Mouse (Mus musculus) intestine, embryonic 16.5 days (tissue): ENCODE data around the gene Cd46. TPM values are rescaled to one million over a fixed set of nuclear protein-coding genes. Genes with fewer than 3 reads are reported as not detected.
A peak's percentile ranks its signal among the peaks of the same experiment; 100 is the strongest.

ENCODE experiments used
- ATAC-seq: fragments of 200-750 bp; cut with Nextera tagmentation; 2 replicates; pipeline ENCODE4 v1.8.0; 2017; ENCODE audit warnings: moderate TSS enrichment, moderate library complexity
- H3K27ac ChIP-seq: fragments of 300-500 bp; sonication (generic); 2 replicates; pipeline ENCODE4 v1.5.1; 2014; ENCODE audit warnings: mild to moderate bottlenecking, low read length
- H3K27me3 ChIP-seq: fragments of 300-500 bp; sonication (generic); replicated peaks from 2 replicates; pipeline ENCODE4 v1.6.1; 2014; ENCODE audit warnings: low read length, control low read depth, mixed read lengths; ENCODE audit not compliant: control insufficient read depth, insufficient read depth
- H3K36me3 ChIP-seq: fragments of 300-500 bp; sonication (generic); 2 replicates; pipeline ENCODE4 v1.6.1; 2014; ENCODE audit warnings: low read length, control low read depth; ENCODE audit not compliant: control insufficient read depth, insufficient read depth
- H3K4me1 ChIP-seq: fragments of 300-500 bp; sonication (generic); 2 replicates; pipeline ENCODE4 v1.6.1; 2014; ENCODE audit warnings: low read length, control low read depth, mixed read lengths; ENCODE audit not compliant: control insufficient read depth, insufficient read depth
- H3K4me2 ChIP-seq: fragments of 300-500 bp; sonication (generic); 2 replicates; pipeline ENCODE4 v1.6.1; 2014; ENCODE audit warnings: low read depth, low read length, control low read depth
- H3K4me3 ChIP-seq: fragments of 300-500 bp; sonication (generic); 2 replicates; pipeline ENCODE4 v1.5.1; 2014; ENCODE audit warnings: mild to moderate bottlenecking, low read length
- H3K9ac ChIP-seq: fragments of 300-500 bp; sonication (generic); 2 replicates; pipeline ENCODE4 v1.6.1; 2014; ENCODE audit warnings: low read depth, low read length
- H3K9me3 ChIP-seq: fragments of 300-500 bp; sonication (generic); 2 replicates; pipeline ENCODE4 v1.6.1; 2016; ENCODE audit warnings: low read length, control low read depth; ENCODE audit not compliant: control insufficient read depth
- WGBS: fragments of 180-500 bp; shearing (Covaris S2); extraction: QIAGEN DNeasy Blood & Tissue Kit; methylation state at CpG from one replicate; pipeline ENCODE4 v1.1.7; 2014; 5-methylcytosine and 5-hydroxymethylcytosine counted together
- polyA plus RNA-seq: library from polyadenylated mRNA; unstranded; fragments of >200 nt; fragmentation: Nextera tagmentation; extraction: Ambion mirVana; gene quantifications from 2 replicates; pipeline ENCODE4 v1.2.1, GENCODE M21; 2015

Cd46 gene
- polyA plus RNA-seq, 1 experiment from 2014 or later = 1.1 TPM

GRCm38 (mm10) chr1:195098004-195098403 lies 6.0 kb upstream of the Cd46 start:
- ATAC-seq = peak; percentile 75
- Histone ChIP-seq H3K4me1 (peaks cover 3% of the 10 kb centered on the region; the same call in 1 of the 2 replicates), H3K27me3 (no peaks in the 10 kb centered on the region), H3K36me3 (peaks cover 4% of the 10 kb centered on the region; the same call in 1 of the 2 replicates), H3K4me2 (no peak overlapping the region), H3K4me3 (no peak overlapping the region), H3K27ac (peak overlapping the region; percentile 12; the same call in 1 of the 2 replicates), H3K9me3 (no peaks in the 10 kb centered on the region), H3K9ac (no peak overlapping the region)
- 81% methylated on average over 1 of the region's 1 CpGs for WGBS

DNA sequence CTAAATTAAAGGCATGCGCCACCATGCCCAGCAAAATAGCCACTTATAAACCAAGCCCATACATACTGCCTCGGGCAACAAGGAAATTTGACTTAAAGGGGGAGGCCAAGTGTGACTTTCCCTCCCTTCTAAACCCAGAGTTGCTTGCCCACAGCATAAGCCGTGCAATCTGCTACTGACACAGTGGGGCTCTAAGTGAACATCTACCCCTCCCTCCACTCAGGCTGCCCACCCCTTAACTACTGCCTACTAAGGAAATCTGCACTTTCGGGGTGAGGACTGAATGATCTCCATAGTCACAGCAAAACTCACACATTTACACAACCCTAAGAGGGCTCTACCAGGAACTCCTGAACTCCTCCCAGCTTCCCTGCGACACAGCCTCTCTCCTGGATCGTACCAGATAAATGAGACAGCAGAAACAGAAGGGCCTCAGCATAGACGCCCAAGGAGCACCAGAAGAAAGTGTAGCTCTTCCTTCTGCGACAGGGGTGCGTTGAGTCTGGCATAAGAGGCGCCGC lies 290 bp downstream of the Cd46 start:
- peak; percentile 94 for ATAC-seq
- WGBS = 18% methylated on average over 11 of the region's 11 CpGs

GRCm38 (mm10) chr1:195082142-195082541 lies 9.9 kb downstream of the Cd46 start:
- no peak overlapping the region for H3K9ac ChIP-seq
- no peak for ATAC-seq

More for the DNA sequence above, 290 bp downstream of the Cd46 start:
- Histone ChIP-seq H3K4me1 (peaks cover 8% of the 10 kb centered on the region; the same call in 1 of the 2 replicates), H3K36me3 (no peaks in the 10 kb centered on the region), H3K27ac (peak overlapping the region; percentile 72), H3K4me2 (peak overlapping the region; percentile 68), H3K4me3 (peak overlapping the region; percentile 54), H3K27me3 (no peaks in the 10 kb centered on the region), H3K9me3 (no peaks in the 10 kb centered on the region), H3K9ac (peak overlapping the region; percentile 70)

DNA sequence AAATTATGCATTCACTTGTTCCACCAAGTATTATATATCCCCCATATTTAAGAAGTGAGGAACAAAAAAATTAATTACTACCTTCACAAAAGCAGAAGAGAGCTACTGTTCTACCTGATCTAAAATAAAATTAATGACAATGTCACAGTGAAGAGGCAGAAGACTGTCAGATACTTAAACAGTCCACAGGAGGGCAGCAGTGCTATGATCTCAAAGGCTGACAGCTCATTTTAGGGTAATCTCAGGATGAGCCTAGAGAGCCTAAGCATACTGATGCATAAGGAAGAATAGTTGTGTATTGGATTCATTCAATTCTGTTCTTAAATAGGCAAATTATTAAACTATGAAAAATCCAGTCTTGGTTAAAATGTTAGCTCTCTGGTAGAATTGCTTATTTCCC lies 51.6 kb downstream of the Cd46 start:
- Histone ChIP-seq H3K4me2 (no peak overlapping the region), H3K9me3 (no peaks in the 10 kb centered on the region)
- peak; percentile 68 for ATAC-seq

More at GRCm38 (mm10) chr1:195082142-195082541, 9.9 kb downstream of the Cd46 start:
- Histone ChIP-seq H3K27me3 (no peaks in the 10 kb centered on the region), H3K9me3 (no peaks in the 10 kb centered on the region), H3K4me2 (no peak overlapping the region), H3K36me3 (no peaks in the 10 kb centered on the region), H3K4me1 (no peaks in the 10 kb centered on the region), H3K27ac (no peak overlapping the region), H3K4me3 (no peak overlapping the region)

DNA sequence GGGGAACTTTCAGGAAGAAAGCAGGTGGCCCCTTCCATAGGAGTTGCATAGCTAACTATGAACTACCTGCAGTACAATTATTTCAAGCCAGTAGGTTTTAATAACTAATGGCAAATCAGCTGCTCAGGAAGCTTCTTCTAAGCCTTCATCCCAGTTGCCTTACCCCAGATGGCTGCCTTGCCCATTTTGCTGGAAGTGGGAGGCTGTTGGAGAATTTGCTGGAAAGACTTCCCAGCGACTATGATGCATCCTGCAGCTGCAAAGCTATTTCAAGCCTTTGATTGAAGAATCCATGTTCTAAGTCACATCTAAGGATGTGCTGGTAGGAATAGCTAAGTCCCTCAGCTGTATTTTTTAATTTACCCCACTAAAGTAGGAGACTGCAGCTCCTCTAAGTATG lies 53.7 kb downstream of the Cd46 start:
- Histone ChIP-seq H3K9me3 (no peaks in the 10 kb centered on the region), H3K4me1 (no peaks in the 10 kb centered on the region), H3K4me2 (no peak overlapping the region), H3K27me3 (no peaks in the 10 kb centered on the region), H3K9ac (no peak overlapping the region), H3K36me3 (no peaks in the 10 kb centered on the region), H3K27ac (peak overlapping the region; percentile 27; the same call in 1 of the 2 replicates), H3K4me3 (no peak overlapping the region)
- WGBS = 71% methylated on average over 1 of the region's 1 CpGs
- peak; percentile 42; the same call in 1 of the 2 replicates for ATAC-seq

More for the DNA sequence above, 51.6 kb downstream of the Cd46 start:
- Histone ChIP-seq H3K9ac (no peak overlapping the region), H3K4me1 (no peaks in the 10 kb centered on the region), H3K4me3 (no peak overlapping the region), H3K27ac (no peak overlapping the region), H3K36me3 (no peaks in the 10 kb centered on the region), H3K27me3 (no peaks in the 10 kb centered on the region)

GRCm38 (mm10) chr1:195037985-195038384 lies 54.1 kb downstream of the Cd46 start:
- Histone ChIP-seq H3K4me1 (no peaks in the 10 kb centered on the region), H3K4me3 (no peak overlapping the region), H3K4me2 (no peak overlapping the region), H3K36me3 (no peaks in the 10 kb centered on the region), H3K9ac (no peak overlapping the region), H3K27me3 (no peaks in the 10 kb centered on the region), H3K9me3 (no peaks in the 10 kb centered on the region), H3K27ac (peak overlapping the region; percentile 27; the same call in 1 of the 2 replicates)
- WGBS = 71% methylated on average over 1 of the region's 1 CpGs
- ATAC-seq = peak; percentile 87

DNA sequence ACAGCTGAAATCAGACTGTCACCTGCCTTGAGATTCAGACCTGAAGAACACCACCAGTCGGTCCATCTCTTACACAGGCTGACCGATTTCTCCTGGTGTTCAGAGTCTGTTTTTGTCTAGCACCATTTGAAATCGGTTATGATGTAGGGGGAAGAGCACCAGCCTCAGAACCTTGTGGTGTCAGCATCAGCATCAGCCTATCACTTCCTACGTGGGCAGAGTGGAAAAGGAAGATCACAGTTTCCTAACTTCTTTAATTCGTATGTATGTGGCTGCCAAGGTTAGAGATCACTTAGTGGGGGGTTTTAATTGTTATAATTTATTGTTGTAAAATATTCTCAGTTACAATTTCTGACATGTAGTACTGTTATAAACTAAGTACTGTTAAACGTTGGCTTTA lies 54.6 kb downstream of the Cd46 start:
- no peak overlapping the region for H3K27ac ChIP-seq
- H3K27me3 ChIP-seq = no peaks in the 10 kb centered on the region
- no peaks in the 10 kb centered on the region for H3K9me3 ChIP-seq
- H3K4me3 ChIP-seq = no peak overlapping the region
- no peak for ATAC-seq
- no peaks in the 10 kb centered on the region for H3K4me1 ChIP-seq
- H3K9ac ChIP-seq = no peak overlapping the region
- no peaks in the 10 kb centered on the region for H3K36me3 ChIP-seq
- WGBS = 83% methylated on average over 6 of the region's 6 CpGs
- no peak overlapping the region for H3K4me2 ChIP-seq

DNA sequence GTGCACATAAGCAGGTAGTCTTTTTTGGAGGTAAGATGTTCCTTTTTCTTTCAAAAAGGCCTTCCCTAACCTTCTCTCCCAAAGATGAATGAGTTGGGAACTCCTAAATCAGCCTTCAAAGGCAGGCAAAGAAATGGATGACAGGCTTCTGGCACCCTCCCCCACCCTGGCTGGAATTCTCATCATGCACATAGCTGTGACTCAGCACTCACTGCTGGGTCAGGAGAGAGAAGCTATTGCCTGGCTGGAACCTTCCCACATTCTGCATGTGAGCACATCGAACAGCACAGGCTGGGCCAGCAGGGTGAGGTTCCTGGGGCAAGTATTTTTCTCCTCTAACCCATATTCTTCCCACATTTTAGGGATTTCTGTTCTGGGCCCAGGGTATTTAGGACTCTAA lies 58.1 kb downstream of the Cd46 start:
- Histone ChIP-seq H3K4me1 (no peaks in the 10 kb centered on the region), H3K36me3 (no peaks in the 10 kb centered on the region), H3K4me2 (no peak overlapping the region), H3K9me3 (no peaks in the 10 kb centered on the region), H3K9ac (no peak overlapping the region), H3K27ac (no peak overlapping the region), H3K27me3 (no peaks in the 10 kb centered on the region), H3K4me3 (no peak overlapping the region)
- WGBS = 76% methylated on average over 1 of the region's 1 CpGs
- no peak for ATAC-seq

- Histone ChIP-seq H3K27me3 (no peaks in the 10 kb centered on the region), H3K9ac (no peak overlapping the region), H3K4me2 (no peak overlapping the region), H3K36me3 (no peaks in the 10 kb centered on the region), H3K9me3 (no peaks in the 10 kb centered on the region), H3K4me3 (no peak overlapping the region), H3K27ac (no peak overlapping the region), H3K4me1 (no peaks in the 10 kb centered on the region)
- no peak for ATAC-seq
- WGBS = 76% methylated on average over 1 of the region's 1 CpGs
Observed at GRCm38 (mm10) chr1:195032738-195033137, 59.3 kb downstream of the Cd46 start.

DNA sequence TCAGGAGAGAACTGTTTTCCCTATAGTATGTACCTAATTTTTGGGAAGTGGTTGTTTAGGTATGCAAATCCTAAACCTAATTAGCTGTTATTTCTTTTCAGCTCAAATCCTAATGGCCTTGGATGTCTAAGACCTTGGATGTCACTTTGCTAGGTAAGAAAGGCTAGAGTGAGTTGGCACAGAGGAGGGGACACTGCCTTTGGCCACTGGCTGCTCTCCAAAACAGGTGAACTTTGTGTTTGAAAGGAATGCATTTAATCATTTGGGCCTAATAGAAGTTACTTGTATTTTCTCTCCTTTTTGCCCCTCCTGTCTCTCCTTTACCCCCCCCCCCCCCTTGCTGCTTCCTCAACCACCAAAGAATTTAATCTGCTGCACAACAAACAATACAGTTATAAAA lies 60.3 kb downstream of the Cd46 start:
- ATAC-seq = no peak
- Histone ChIP-seq H3K36me3 (no peaks in the 10 kb centered on the region), H3K4me1 (no peaks in the 10 kb centered on the region), H3K4me3 (no peak overlapping the region), H3K27ac (no peak overlapping the region), H3K9me3 (no peaks in the 10 kb centered on the region), H3K4me2 (no peak overlapping the region), H3K27me3 (no peaks in the 10 kb centered on the region), H3K9ac (no peak overlapping the region)
